Mouse (Mus musculus): ENCODE measurements around the gene Lhfp.

DNA sequence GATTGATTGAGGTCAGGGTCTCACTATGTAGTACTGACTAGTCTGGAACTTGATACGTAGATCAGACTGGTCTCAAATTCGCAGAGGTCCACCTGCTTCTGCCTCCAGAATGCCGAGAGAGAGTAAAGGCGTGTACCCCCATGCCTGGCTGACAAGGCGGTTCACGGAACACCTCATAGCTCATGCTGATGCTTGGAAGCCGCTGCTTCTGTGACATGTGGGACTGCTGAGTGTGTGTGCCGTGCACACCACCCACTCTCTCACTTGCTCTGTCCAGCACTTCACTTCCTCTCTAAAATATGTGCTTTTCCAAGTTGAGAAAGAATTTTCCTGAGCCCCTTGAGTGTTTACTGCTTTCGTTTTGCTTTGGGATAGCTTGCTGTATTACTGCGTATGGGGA is 15.1 kb downstream of the Lhfp start:
- no peak for TF ChIP-seq CTCF (IDR thresholded peaks at IDR 0.05; ENCODE audit: low read depth)
- no peak for TF ChIP-seq EP300 (optimal IDR thresholded peaks at IDR 0.05)
